Mouse (Mus musculus) midbrain, embryonic 13.5 days (tissue): ENCODE data around the gene Rhbdf1. TPM values are rescaled to one million over a fixed set of nuclear protein-coding genes. Genes with fewer than 3 reads are reported as not detected.
A peak's percentile ranks its signal among the peaks of the same experiment; 100 is the strongest.

Experiments used
- ATAC-seq: fragments of 200-750 bp; cut with Nextera tagmentation; 2 replicates; pipeline ENCODE4 v1.8.0; 2017; ENCODE audit warnings: mild to moderate bottlenecking, moderate TSS enrichment, moderate library complexity
- H3K27ac ChIP-seq: fragments of 300-500 bp; sonication (generic); 2 replicates; pipeline ENCODE4 v1.5.1; 2015; ENCODE audit warnings: inconsistent platforms, mild to moderate bottlenecking, moderate library complexity
- H3K27me3 ChIP-seq: fragments of 300-500 bp; sonication (generic); 2 replicates; pipeline ENCODE4 v1.6.1; 2015; ENCODE audit warnings: mild to moderate bottlenecking, inconsistent platforms
- H3K36me3 ChIP-seq: fragments of 300-500 bp; sonication (generic); 2 replicates; pipeline ENCODE4 v1.6.1; 2015; ENCODE audit warnings: mild to moderate bottlenecking, inconsistent platforms
- H3K4me1 ChIP-seq: fragments of 300-500 bp; sonication (generic); replicated peaks from 2 replicates; pipeline ENCODE4 v1.6.1; 2015; ENCODE audit warnings: inconsistent platforms
- H3K4me2 ChIP-seq: fragments of 300-500 bp; sonication (generic); replicated peaks from 2 replicates; pipeline ENCODE4 v1.6.1; 2015; ENCODE audit warnings: moderate library complexity, mild to moderate bottlenecking, inconsistent platforms
- H3K4me3 ChIP-seq: fragments of 300-500 bp; sonication (generic); replicated peaks from 2 replicates; pipeline ENCODE4 v1.5.1; 2015; ENCODE audit warnings: mild to moderate bottlenecking, inconsistent platforms
- H3K9ac ChIP-seq: fragments of 300-500 bp; sonication (generic); replicated peaks from 2 replicates; pipeline ENCODE4 v1.6.1; 2015; ENCODE audit warnings: mild to moderate bottlenecking, inconsistent platforms
- H3K9me3 ChIP-seq: fragments of 300-500 bp; sonication (generic); 2 replicates; pipeline ENCODE4 v1.6.1; 2016; ENCODE audit warnings: mild to moderate bottlenecking, inconsistent platforms
- WGBS: fragments of 180-500 bp; shearing (Covaris S2); methylation state at CpG from one replicate; pipeline ENCODE4 v1.1.7; 2015; 5-methylcytosine and 5-hydroxymethylcytosine counted together
- polyA plus RNA-seq: library from polyadenylated mRNA; unstranded; fragments of >200 nt; fragmentation: Nextera tagmentation; extraction: Ambion mirVana; gene quantifications from 2 replicates; pipeline ENCODE4 v1.2.1, GENCODE M21; 2015

Rhbdf1 gene
- polyA plus RNA-seq, 1 experiment from 2014 or later, result 14.8 TPM

GRCm38 (mm10) chr11:32195867-32196540 lies 26.1 kb downstream of the Rhbdf1 start:
- Histone ChIP-seq H3K4me2 (no peak overlapping the region), H3K27me3 (no peaks in the 10 kb centered on the region)
- 25% methylated on average over 11 of the region's 11 CpGs for WGBS

GRCm38 (mm10) chr11:32194626-32195025 lies 27.5 kb downstream of the Rhbdf1 start:
- H3K36me3 ChIP-seq, result no peaks in the 10 kb centered on the region
- WGBS, result 80% methylated on average over 5 of the region's 5 CpGs
- no peaks in the 10 kb centered on the region for H3K27me3 ChIP-seq
- H3K9me3 ChIP-seq, result no peaks in the 10 kb centered on the region
- H3K9ac ChIP-seq, result no peak overlapping the region
- H3K4me2 ChIP-seq, result no peak overlapping the region
- H3K27ac ChIP-seq, result no peak overlapping the region
- H3K4me1 ChIP-seq, result peaks cover 9% of the 10 kb centered on the region; the same call in 1 of the 2 replicates
- ATAC-seq, result no peak
- no peak overlapping the region for H3K4me3 ChIP-seq

More at GRCm38 (mm10) chr11:32195867-32196540, 26.1 kb downstream of the Rhbdf1 start:
- no peak overlapping the region for H3K27ac ChIP-seq
- no peak for ATAC-seq
- peaks cover 9% of the 10 kb centered on the region; the same call in 1 of the 2 replicates for H3K4me1 ChIP-seq
- H3K4me3 ChIP-seq, result no peak overlapping the region
- H3K9me3 ChIP-seq, result no peaks in the 10 kb centered on the region
- H3K36me3 ChIP-seq, result no peaks in the 10 kb centered on the region
- 0 out of 2 replicates have a peak overlapping the region, but pooled peaks have one; percentile 11 for H3K9ac ChIP-seq

GRCm38 (mm10) chr11:32194086-32194485 lies 28.0 kb downstream of the Rhbdf1 start:
- Histone ChIP-seq H3K9ac (no peak overlapping the region), H3K9me3 (no peaks in the 10 kb centered on the region), H3K36me3 (no peaks in the 10 kb centered on the region), H3K4me3 (no peak overlapping the region), H3K4me2 (no peak overlapping the region), H3K27me3 (no peaks in the 10 kb centered on the region), H3K4me1 (peaks cover 5% of the 10 kb centered on the region; the same call in 1 of the 2 replicates), H3K27ac (no peak overlapping the region)
- ATAC-seq, result no peak
- WGBS, result 83% methylated on average over 10 of the region's 10 CpGs

DNA sequence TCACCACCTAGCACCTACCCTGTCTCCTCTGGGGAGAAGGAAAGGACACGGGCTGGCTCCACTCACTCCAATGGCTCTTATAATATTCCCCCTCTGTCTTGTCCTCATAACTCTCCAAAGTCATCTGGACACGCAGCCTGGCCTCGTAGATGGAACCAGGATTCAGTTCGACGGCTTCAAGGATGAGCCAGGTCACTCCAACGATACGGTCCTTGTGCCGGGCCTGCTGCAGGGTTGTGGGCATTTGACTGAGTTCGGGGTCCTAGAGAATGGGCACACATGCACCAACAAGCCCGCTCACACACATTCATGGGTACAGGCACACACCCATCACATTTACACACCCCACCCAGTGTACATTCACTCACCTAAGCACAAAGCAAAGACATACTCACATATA lies 28.9 kb downstream of the Rhbdf1 start:
- no peak overlapping the region for H3K4me3 ChIP-seq
- no peaks in the 10 kb centered on the region for H3K27me3 ChIP-seq

GRCm38 (mm10) chr11:32190603-32191110 lies 31.4 kb downstream of the Rhbdf1 start:
- Histone ChIP-seq H3K36me3 (no peaks in the 10 kb centered on the region), H3K9ac (no peak overlapping the region), H3K4me1 (no peaks in the 10 kb centered on the region), H3K27me3 (no peaks in the 10 kb centered on the region), H3K4me2 (no peak overlapping the region), H3K27ac (no peak overlapping the region), H3K4me3 (no peak overlapping the region), H3K9me3 (no peaks in the 10 kb centered on the region)
- 80% methylated on average over 13 of the region's 13 CpGs for WGBS
- no peak for ATAC-seq

More for the DNA sequence above, 28.9 kb downstream of the Rhbdf1 start:
- H3K4me1 ChIP-seq, result peaks cover 5% of the 10 kb centered on the region; the same call in 1 of the 2 replicates
- no peak overlapping the region for H3K4me2 ChIP-seq
- no peaks in the 10 kb centered on the region for H3K9me3 ChIP-seq
- no peak overlapping the region for H3K27ac ChIP-seq
- WGBS, result 92% methylated on average over 10 of the region's 10 CpGs
- H3K36me3 ChIP-seq, result no peaks in the 10 kb centered on the region
- ATAC-seq, result no peak
- H3K9ac ChIP-seq, result no peak overlapping the region

DNA sequence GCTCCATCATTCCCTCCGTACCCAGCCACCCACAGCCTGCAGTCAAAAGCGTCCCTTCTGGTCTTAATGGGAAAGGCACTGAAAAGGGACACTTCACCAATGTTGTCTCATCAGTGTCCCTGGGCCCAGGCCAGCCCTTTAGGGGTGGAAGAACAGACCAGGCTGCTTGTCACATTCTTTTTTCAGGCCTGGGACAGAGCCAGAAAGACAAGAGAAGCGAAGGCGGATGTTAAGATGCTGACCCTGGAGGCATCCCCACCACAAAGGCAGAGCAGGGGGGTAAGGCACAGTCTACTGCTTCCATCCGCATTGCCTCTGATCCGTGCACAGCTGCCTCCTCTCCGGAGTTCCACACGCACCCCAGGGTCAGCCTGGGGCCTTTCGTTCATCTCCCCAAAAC lies 32.0 kb downstream of the Rhbdf1 start:
- H3K9me3 ChIP-seq, result no peaks in the 10 kb centered on the region
- no peaks in the 10 kb centered on the region for H3K36me3 ChIP-seq
- H3K4me3 ChIP-seq, result no peak overlapping the region
- no peaks in the 10 kb centered on the region for H3K27me3 ChIP-seq
- no peaks in the 10 kb centered on the region for H3K4me1 ChIP-seq
- no peak overlapping the region for H3K4me2 ChIP-seq
- WGBS, result 80% methylated on average over 9 of the region's 9 CpGs
- H3K9ac ChIP-seq, result no peak overlapping the region
- ATAC-seq, result no peak
- no peak overlapping the region for H3K27ac ChIP-seq

GRCm38 (mm10) chr11:32189434-32189833 lies 32.7 kb downstream of the Rhbdf1 start:
- Histone ChIP-seq H3K4me3 (no peak overlapping the region), H3K36me3 (no peaks in the 10 kb centered on the region), H3K9me3 (no peaks in the 10 kb centered on the region), H3K27ac (no peak overlapping the region), H3K27me3 (no peaks in the 10 kb centered on the region), H3K4me1 (no peaks in the 10 kb centered on the region), H3K4me2 (no peak overlapping the region), H3K9ac (no peak overlapping the region)
- ATAC-seq, result no peak
- WGBS, result 69% methylated on average over 5 of the region's 5 CpGs

DNA sequence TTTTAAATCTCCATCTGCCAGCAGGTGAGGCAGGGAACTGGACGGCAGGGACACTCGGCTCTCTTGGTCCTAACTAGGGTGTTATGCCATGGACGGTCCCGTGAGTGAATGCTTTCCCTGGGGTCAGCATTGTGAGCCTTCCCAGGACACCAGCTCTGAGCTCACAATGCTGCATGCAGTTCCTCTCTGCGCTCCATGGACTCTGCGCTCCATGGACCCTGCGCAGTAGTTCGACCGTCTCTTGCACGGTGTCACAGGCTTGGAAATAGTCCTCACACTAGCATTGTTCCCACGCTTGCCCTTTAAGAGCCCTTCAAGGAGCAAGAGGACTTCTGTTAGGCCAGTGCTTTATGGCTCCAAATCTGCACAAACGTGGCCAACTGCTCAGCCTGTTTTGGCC lies 33.2 kb downstream of the Rhbdf1 start:
- no peak overlapping the region for H3K4me3 ChIP-seq
- no peaks in the 10 kb centered on the region for H3K36me3 ChIP-seq
- no peaks in the 10 kb centered on the region for H3K27me3 ChIP-seq
- no peaks in the 10 kb centered on the region for H3K4me1 ChIP-seq
- no peaks in the 10 kb centered on the region for H3K9me3 ChIP-seq
- no peak overlapping the region for H3K4me2 ChIP-seq
- no peak for ATAC-seq
- no peak overlapping the region for H3K9ac ChIP-seq
- no peak overlapping the region for H3K27ac ChIP-seq
- WGBS, result 83% methylated on average over 12 of the region's 12 CpGs

DNA sequence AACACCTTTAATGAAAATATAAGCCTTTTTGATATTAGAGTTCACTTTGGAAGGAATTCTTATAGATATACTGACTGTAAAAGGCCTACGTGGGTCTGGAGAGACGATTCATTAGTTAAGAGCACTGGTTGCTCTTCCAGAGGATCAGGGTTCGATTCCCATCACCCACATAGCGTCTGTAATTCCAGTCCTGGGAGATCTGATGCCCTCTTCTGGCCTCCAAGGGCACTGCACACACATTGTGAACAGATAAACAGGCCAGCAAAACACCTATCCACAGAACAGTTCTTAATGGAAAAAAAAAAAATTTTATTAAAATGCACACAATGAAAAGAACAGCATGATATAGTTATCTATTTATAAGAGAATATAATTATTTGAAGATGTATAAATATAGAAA lies 34.8 kb downstream of the Rhbdf1 start:
- 89% methylated on average over 4 of the region's 4 CpGs for WGBS

DNA sequence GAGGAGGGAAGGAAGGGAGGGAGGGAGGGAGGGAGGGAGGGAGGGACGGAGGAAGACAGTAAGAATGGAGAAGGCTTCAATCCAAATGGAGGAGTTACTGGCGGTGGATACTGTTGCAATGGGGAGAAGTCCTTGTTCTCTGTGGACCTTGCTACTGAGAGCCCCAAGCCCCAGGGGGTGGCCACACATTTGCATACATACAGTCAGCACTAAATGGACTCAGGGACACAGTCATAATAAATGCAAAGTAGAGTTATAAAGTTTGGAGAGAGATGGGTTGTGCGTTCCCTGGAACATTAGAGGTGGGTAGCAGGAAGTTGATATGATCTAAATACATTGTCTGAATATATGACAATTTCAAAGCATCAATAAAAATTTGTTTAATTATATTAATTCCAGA lies 36.1 kb downstream of the Rhbdf1 start:
- Histone ChIP-seq H3K9ac (no peak overlapping the region), H3K36me3 (no peaks in the 10 kb centered on the region), H3K9me3 (no peaks in the 10 kb centered on the region), H3K27ac (no peak overlapping the region), H3K4me3 (no peak overlapping the region), H3K27me3 (no peaks in the 10 kb centered on the region), H3K4me2 (no peak overlapping the region), H3K4me1 (no peaks in the 10 kb centered on the region)
- 80% methylated on average over 3 of the region's 3 CpGs for WGBS
- no peak for ATAC-seq

More for the DNA sequence above, 34.8 kb downstream of the Rhbdf1 start:
- Histone ChIP-seq H3K4me2 (no peak overlapping the region), H3K4me3 (no peak overlapping the region), H3K27me3 (no peaks in the 10 kb centered on the region), H3K36me3 (no peaks in the 10 kb centered on the region), H3K9me3 (no peaks in the 10 kb centered on the region), H3K27ac (no peak overlapping the region), H3K9ac (no peak overlapping the region), H3K4me1 (no peaks in the 10 kb centered on the region)
- ATAC-seq, result no peak

- Histone ChIP-seq H3K36me3 (no peaks in the 10 kb centered on the region), H3K9ac (no peak overlapping the region), H3K4me2 (no peak overlapping the region), H3K4me1 (no peaks in the 10 kb centered on the region), H3K27me3 (no peaks in the 10 kb centered on the region), H3K9me3 (no peaks in the 10 kb centered on the region), H3K4me3 (no peak overlapping the region), H3K27ac (no peak overlapping the region)
- ATAC-seq, result no peak
- WGBS, result 93% methylated on average over 8 of the region's 8 CpGs
These were observed 37.6 kb downstream of the Rhbdf1 start for GRCm38 (mm10) chr11:32184469-32184868.

DNA sequence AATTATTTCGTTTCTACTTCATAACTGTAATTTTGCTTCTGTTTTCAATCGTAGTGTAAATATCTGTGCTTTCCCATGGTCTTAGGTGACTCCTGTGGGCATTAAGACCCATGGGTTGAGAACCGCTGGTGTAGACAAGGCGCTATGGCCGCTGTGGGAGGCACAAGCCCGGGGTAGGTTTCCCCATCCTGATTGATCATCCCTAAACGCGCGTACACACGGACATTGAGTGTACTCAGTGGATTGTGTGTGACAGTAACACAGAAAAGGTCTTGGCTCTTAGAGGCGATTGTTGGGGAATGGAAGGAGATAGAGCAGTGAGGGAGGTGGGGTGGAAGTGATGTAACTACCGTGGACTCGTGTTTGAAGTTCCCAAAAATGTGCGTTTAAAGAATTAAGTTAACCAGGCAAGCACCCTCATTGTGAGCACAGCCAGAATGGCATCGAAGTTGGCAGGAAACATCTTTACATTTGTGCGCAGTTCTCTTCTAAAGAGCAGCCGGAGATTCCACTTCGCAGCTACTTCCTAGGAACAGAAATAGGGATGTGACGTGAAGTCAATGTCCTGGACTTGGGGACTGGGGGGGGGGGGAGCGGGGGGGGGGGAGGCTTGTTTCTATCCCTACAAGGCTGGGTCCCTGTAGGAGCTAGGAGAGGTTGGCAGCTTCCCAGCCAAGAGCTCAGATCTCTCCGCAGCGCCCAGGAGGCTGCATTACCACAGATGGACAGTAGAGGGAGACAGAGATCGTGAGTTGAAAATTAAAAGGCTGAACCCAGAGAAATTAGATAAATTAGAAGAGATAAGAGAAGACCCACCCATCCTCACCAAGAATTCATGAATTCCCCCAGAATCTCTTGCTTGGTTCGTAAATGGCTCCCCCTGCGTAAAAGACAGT lies 39.9 kb downstream of the Rhbdf1 start:
- peak; percentile 83 for ATAC-seq
- Histone ChIP-seq H3K27me3 (no peaks in the 10 kb centered on the region), H3K9me3 (no peaks in the 10 kb centered on the region), H3K4me1 (no peaks in the 10 kb centered on the region), H3K4me2 (no peak overlapping the region), H3K27ac (no peak overlapping the region), H3K9ac (no peak overlapping the region), H3K4me3 (no peak overlapping the region), H3K36me3 (no peaks in the 10 kb centered on the region)
- 53% methylated on average over 23 of the region's 25 CpGs for WGBS
